Mouse (Mus musculus): ENCODE results near the gene Fkbp4. TPM values are rescaled to one million over a fixed set of nuclear protein-coding genes. Genes with fewer than 3 reads are reported as not detected.

The Fkbp4 gene
- polyA plus RNA-seq, 1 experiment from 2014 or later, result 339 TPM

DNA sequence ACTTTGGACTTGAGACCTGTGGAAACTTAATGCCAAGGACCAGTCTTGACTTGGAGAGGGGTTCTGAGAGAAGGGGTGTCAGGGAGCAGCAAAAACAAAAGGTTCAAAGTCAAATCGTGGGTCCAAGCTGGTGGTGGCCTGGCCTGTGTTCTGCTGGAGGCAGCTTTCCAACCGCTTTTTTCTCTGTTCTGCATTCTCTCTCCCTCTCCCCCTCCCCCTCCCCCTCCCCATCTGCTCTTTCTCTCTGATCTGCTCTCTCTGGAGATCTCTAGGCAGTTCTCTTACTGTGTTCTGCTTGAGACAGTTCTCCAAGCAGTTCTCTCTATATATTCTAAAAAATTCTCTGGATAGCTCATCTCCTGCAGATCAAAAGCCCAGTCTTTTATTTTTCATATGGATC is 21.8 kb upstream of the Fkbp4 start:
- H3K36me3 ChIP-seq, result no peaks in the 10 kb centered on the region
- no peaks in the 10 kb centered on the region for H3K4me1 ChIP-seq (replicated peaks)
- no peak overlapping the region for H3K9ac ChIP-seq
- no peak for ATAC-seq (ENCODE audit: low read depth)
- H3K27me3 ChIP-seq, result no peaks in the 10 kb centered on the region
- H3K4me2 ChIP-seq, result no peak overlapping the region
- H3K4me3 ChIP-seq, result no peak overlapping the region
- no peaks in the 10 kb centered on the region for H3K9me3 ChIP-seq
- H3K27ac ChIP-seq (replicated peaks), result no peak overlapping the region
- 32% methylated on average over 2 of the region's 2 CpGs for whole genome bisulfite sequencing

DNA sequence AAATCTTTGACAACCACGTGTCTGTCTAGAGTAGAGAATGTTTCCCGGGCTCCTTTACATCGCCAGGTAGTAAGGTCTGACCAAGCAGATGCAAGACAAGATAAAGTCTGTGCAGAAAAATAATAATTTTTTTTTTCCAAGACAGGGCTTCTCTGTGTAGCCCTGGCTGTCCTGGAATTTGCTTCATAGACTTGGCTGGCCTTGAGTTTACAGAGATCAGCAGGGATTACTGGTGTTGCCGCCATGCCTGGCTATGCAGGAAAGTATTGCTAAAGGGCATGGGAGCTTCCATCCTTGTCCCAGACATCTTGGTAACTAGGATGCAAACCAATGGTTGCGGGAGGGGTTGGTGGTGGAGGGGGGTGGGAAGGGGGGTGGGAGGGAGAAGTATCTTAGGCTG is 18.7 kb upstream of the Fkbp4 start:
- 86% methylated on average over 5 of the region's 5 CpGs for WGBS
- ATAC-seq (ENCODE audit: low read depth), result no peak
- no peak overlapping the region for H3K4me3 ChIP-seq

DNA sequence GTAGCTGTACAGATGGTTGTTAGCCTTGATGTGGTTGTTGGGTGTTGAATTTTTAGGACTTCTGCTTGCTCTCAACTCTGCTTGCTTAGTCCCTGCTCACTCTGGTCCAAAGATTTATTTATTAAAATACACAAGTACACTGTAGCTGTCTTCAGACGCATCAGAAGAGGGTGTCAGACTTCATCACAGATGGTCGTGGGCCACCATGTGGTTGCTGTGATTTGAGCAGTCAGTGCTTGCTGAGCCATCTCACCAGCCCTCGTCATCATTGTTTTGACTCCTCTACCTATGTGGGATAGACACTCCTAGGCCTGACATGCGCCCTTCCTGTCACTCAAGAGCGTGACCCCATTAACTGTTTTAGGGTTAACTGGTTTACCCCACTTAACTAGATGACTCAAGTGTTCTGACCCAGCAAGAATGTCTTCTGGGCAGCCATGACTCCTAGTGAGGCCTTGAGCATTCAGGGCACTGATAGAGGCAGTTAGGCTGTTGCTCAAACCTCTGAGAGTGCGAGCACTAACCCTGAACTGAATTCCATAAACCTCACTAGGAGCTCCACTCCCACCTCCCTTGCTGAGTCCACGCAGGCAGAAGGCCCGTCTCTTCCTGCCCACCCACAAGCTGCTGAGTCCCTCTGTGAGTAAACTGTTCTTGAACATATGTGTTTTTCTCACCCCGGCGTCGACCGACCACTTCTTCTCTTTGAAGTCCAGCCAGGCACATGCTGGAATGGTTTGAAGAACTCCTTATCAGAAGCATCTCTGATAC is 17.5 kb upstream of the Fkbp4 start:
- ATAC-seq (ENCODE audit: low read depth), result no peak
- Histone ChIP-seq H3K4me2 (no peak overlapping the region), H3K9ac (no peak overlapping the region), H3K9me3 (no peaks in the 10 kb centered on the region), H3K27me3 (no peaks in the 10 kb centered on the region), H3K4me3 (no peak overlapping the region), H3K36me3 (no peaks in the 10 kb centered on the region), H3K4me1 (replicated peaks) (no peaks in the 10 kb centered on the region), H3K27ac (replicated peaks) (no peak overlapping the region)
- WGBS, result 82% methylated on average over 12 of the region's 12 CpGs

More for the DNA sequence above, 18.7 kb upstream of the Fkbp4 start:
- H3K27ac ChIP-seq (replicated peaks), result no peak overlapping the region
- H3K27me3 ChIP-seq, result no peaks in the 10 kb centered on the region
- H3K4me1 ChIP-seq (replicated peaks), result no peaks in the 10 kb centered on the region
- H3K36me3 ChIP-seq, result no peaks in the 10 kb centered on the region
- no peak overlapping the region for H3K4me2 ChIP-seq
- H3K9ac ChIP-seq, result no peak overlapping the region
- no peaks in the 10 kb centered on the region for H3K9me3 ChIP-seq

DNA sequence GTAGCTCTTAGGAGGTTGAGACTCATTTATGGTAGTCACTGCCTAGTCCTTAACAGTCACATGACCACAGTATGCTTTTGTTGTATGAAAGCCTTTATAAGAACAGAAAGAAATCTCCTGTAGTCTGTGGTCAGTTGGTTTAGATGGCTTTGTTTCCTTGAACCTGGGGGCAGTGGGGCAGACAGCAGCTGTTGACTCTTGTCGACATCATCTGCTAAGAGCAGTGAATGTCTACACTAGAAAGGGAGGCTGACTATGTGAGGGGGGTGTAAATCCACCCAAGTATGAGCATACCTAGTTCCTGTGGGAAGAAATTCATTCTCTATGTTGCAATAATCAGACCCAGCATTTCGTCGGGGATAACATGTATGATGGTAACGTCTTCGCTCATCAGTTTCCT is 8.6 kb upstream of the Fkbp4 start:
- peaks cover 7% of the 10 kb centered on the region for H3K4me1 ChIP-seq (replicated peaks)
- 92% methylated on average over 5 of the region's 5 CpGs for WGBS
- no peak overlapping the region for H3K27ac ChIP-seq (replicated peaks)
- H3K9me3 ChIP-seq, result no peaks in the 10 kb centered on the region
- H3K27me3 ChIP-seq, result no peaks in the 10 kb centered on the region
- no peaks in the 10 kb centered on the region for H3K36me3 ChIP-seq
- H3K4me3 ChIP-seq, result no peak overlapping the region
- H3K4me2 ChIP-seq, result no peak overlapping the region
- ATAC-seq (ENCODE audit: low read depth), result no peak
- no peak overlapping the region for H3K9ac ChIP-seq

DNA sequence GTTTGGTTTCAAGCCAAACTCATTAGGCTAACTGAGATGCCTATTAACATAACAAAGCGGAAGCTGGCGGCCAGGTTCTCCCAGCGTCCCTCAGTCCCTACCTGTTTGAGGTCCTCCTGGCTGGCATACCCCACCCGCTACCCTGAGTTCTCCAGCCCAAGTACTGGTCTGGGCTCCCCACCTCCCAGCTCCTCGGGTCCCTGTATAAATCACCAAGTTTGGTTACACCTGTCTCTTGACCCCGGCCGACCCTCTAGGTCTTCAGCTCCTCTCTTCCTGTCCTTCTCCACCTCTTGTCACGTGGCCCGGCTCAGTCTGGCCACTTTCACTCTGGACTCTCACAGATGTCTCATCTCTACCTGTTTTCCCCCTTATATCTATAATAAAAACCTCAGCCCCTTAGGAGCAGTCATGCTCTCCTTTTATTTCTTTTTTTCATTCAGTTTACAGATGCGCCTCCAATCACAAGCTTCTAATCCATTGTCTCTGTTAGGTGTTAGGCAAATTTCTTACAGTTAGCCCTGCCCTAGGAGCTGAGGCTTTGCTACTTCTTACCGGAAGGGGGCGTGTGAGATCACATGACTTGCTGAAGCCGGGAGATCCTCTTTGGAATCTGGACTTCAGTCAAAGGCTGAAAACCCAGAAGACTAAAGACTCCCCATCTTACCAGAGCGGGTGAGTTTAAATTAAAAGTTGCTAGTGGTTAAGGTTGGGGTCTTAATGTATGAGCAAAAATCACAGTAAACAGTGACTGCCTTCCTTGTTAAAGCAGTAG is 7.5 kb upstream of the Fkbp4 start:
- Histone ChIP-seq H3K27ac (replicated peaks) (no peak overlapping the region), H3K9me3 (no peaks in the 10 kb centered on the region), H3K9ac (no peak overlapping the region), H3K4me1 (replicated peaks) (peaks cover 7% of the 10 kb centered on the region), H3K4me3 (peak overlapping the region; percentile 10; the same call in 1 of the 2 replicates), H3K36me3 (no peaks in the 10 kb centered on the region), H3K27me3 (no peaks in the 10 kb centered on the region), H3K4me2 (peak overlapping the region; percentile 40)
- peak; percentile 74 for ATAC-seq (ENCODE audit: low read depth)
- WGBS, result 13% methylated on average over 14 of the region's 14 CpGs

DNA sequence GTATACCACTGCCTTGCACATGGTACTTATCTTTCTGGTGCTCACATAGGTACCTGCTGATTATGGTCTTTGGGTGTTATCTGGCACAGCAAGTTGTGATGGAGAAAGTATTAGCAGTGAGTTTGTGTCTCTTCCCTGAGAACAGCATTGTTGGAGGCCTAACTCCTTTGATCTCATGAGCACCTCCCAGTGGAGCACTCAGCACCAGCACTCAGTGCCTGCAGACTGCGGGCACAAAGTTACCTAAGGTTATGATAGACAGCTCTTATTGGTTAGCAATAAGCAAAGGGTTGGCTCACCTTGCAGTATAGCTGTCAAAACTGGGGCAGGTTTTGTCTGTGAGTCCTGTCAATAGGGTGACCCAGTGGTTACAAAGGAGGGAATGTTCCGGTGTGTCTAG is 1.8 kb upstream of the Fkbp4 start:
- Histone ChIP-seq H3K9me3 (no peaks in the 10 kb centered on the region), H3K4me2 (no peak overlapping the region), H3K4me1 (replicated peaks) (peaks cover 30% of the 10 kb centered on the region), H3K4me3 (no peak overlapping the region), H3K36me3 (peaks cover 13% of the 10 kb centered on the region), H3K27me3 (no peaks in the 10 kb centered on the region; the same call in 1 of the 2 replicates), H3K27ac (replicated peaks) (no peak overlapping the region), H3K9ac (no peak overlapping the region)
- no peak for ATAC-seq (ENCODE audit: low read depth)
- WGBS, result 93% methylated on average over 2 of the region's 2 CpGs

DNA sequence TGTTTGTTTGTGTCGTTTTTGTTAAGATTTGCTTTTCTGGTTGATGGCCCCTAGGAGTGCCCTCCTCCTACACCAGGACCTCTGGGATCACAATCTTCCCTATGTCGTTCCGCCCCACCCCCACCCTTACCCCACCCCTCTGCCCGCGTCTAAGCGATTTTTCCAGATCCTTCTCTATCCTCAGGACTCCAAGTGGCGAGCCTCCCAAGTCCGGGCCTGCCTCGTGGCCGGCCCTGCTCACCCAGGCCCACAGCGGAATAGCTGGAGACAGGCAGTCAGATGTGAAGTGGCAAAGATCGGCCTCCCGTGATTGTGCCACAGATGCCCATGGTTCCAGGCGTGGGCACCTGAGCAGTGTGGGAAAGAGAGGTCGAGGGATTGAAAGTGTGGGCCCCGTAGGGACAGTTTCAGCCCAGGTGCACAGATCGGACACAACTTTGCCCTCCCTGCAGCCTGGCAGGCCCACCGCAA is 429 bp upstream of the Fkbp4 start:
- H3K9ac ChIP-seq, result peak overlapping the region; percentile 68
- peak overlapping the region; percentile 68 for H3K4me2 ChIP-seq
- H3K9me3 ChIP-seq, result no peaks in the 10 kb centered on the region
- H3K4me1 ChIP-seq (replicated peaks), result peaks cover 30% of the 10 kb centered on the region
- peak; percentile 52 for ATAC-seq (ENCODE audit: low read depth)
- H3K27ac ChIP-seq (replicated peaks), result peak overlapping the region; percentile 54
- WGBS, result 27% methylated on average over 18 of the region's 18 CpGs
- H3K36me3 ChIP-seq, result peaks cover 27% of the 10 kb centered on the region
- H3K4me3 ChIP-seq, result peak overlapping the region; percentile 99
- no peaks in the 10 kb centered on the region; the same call in 1 of the 2 replicates for H3K27me3 ChIP-seq

DNA sequence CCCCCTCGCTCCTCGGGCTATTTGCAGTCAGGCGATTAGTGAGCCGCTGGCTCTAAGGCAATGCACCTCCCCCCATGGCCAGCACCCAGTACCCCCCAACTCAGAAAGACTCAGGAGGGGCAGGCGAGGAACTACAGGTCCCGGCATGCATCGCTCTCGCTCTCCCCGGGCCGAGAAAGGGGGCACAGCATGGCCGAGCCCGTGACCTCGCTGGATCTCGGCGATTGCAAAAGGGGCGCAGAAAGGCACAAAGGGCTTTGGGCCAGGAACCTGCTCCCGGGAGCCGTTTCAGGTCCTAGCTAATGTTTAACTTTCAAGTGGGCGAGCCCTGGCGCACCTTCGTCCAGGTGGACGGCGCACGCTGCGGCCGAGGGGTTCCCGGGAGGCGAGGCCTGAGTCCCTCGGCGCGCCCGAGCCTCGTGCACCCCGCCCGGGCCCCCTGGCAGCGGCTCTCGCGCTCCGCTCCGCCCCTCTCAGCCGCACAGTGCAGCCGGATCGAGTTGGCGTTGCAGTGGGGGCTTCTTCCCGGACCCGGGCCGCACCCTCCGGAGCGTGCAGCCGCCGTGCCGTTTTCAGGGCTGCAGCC is 653 bp downstream of the Fkbp4 start:
- peak overlapping the region; percentile 94 for H3K27ac ChIP-seq (replicated peaks)
- peak overlapping the region; percentile 98 for H3K9ac ChIP-seq
- under 1% methylated on average over 52 of the region's 52 CpGs for WGBS
- peaks cover 37% of the 10 kb centered on the region for H3K36me3 ChIP-seq
- peak overlapping the region; percentile 68 for H3K4me2 ChIP-seq
- H3K9me3 ChIP-seq, result no peaks in the 10 kb centered on the region
- peak; percentile 79 for ATAC-seq (ENCODE audit: low read depth)
- no peaks in the 10 kb centered on the region; the same call in 1 of the 2 replicates for H3K27me3 ChIP-seq
- peaks cover 31% of the 10 kb centered on the region for H3K4me1 ChIP-seq (replicated peaks)
- peak overlapping the region; percentile 99 for H3K4me3 ChIP-seq

DNA sequence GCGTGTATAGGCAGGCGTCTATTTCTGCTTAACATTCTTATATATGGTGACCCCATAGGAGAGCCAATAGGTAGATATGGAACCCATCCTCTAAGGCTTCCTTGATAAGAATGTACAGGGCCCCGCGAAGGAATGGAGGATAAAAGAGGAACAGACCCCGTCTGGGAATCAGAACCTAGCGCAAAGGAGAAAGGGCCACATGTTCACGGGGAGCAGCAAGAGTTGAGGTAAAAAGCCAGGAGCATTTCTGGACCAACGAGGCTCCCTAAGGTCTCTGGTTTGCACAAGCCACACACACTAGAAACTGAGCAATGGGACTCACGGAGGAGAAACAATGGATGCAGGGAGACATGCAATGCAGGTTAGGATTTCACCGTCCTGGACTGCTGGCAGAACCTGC is 1.2 kb downstream of the Fkbp4 start:
- H3K9me3 ChIP-seq, result no peaks in the 10 kb centered on the region
- no peak for ATAC-seq (ENCODE audit: low read depth)
- peaks cover 43% of the 10 kb centered on the region for H3K36me3 ChIP-seq
- peak overlapping the region; percentile 99 for H3K4me3 ChIP-seq
- H3K4me2 ChIP-seq, result peak overlapping the region; percentile 68
- H3K4me1 ChIP-seq (replicated peaks), result peaks cover 37% of the 10 kb centered on the region
- WGBS, result 7% methylated on average over 10 of the region's 10 CpGs
- H3K27ac ChIP-seq (replicated peaks), result peak overlapping the region; percentile 94
- no peaks in the 10 kb centered on the region; the same call in 1 of the 2 replicates for H3K27me3 ChIP-seq
- H3K9ac ChIP-seq, result peak overlapping the region; percentile 98

DNA sequence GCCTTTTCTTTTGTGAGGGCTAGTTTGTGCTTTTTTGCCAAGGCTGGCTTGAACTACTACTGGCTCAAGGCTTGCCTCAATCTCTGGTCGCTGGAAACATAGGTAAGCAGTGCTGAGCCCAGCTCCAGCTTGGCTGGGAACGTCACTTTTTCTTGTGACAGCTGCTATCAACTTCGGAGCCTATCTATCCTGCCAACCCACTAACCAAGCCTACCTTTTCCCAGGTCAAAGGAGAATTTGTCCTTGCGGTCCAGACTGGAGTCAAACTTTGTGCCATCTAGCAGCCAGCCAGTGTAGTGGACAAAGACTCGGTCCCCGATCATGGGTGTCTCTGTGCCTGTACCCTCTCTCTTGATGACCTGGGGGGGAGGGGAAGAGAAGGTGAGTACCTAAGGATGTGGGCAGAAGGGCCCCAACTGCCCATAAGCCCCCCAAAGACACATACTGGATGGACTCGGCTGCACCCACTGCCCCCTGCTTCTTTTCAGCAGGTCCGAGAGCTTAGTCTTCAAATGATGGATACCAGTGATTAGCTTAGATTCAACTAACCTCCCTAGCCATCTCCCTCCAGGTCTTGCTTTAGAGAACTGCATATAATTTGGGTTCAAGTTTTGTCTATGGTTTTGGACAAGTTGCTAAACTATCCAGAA is 2.0 kb downstream of the Fkbp4 start:
- Histone ChIP-seq H3K4me2 (peak overlapping the region; percentile 68), H3K9me3 (no peaks in the 10 kb centered on the region), H3K9ac (peak overlapping the region; percentile 98), H3K36me3 (peaks cover 51% of the 10 kb centered on the region), H3K4me1 (replicated peaks) (peaks cover 40% of the 10 kb centered on the region), H3K27ac (replicated peaks) (no peak overlapping the region), H3K4me3 (peak overlapping the region; percentile 99), H3K27me3 (no peaks in the 10 kb centered on the region; the same call in 1 of the 2 replicates)
- ATAC-seq (ENCODE audit: low read depth), result no peak
- 91% methylated on average over 8 of the region's 8 CpGs for WGBS

DNA sequence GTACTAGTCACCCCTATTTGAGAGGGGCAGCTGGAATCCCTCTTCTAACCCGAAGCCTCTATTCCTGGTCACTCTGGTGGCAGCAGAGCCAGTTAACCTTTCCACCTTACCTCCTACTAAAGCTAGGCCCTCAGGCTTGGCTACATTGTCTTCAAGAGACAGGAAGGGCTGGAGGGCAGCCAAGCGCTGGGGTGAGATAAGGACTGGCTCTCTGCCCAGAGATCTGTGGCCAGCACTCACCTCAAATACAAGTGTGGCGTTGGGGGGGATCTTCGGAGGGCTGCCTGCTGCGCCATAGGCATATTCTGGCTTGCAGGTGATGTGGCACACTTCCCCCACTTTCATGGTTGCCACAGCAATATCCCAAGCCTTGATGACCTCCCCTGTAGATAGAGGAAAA is 3.0 kb downstream of the Fkbp4 start:
- WGBS, result 91% methylated on average over 5 of the region's 5 CpGs

More for the DNA sequence above, 3.0 kb downstream of the Fkbp4 start:
- Histone ChIP-seq H3K27ac (replicated peaks) (no peak overlapping the region; the same call in 1 of the 2 replicates), H3K9ac (no peak overlapping the region), H3K4me3 (peak overlapping the region; percentile 2; the same call in 1 of the 2 replicates), H3K27me3 (no peaks in the 10 kb centered on the region; the same call in 1 of the 2 replicates), H3K4me2 (no peak overlapping the region), H3K36me3 (peaks cover 61% of the 10 kb centered on the region), H3K4me1 (replicated peaks) (peaks cover 40% of the 10 kb centered on the region), H3K9me3 (no peaks in the 10 kb centered on the region)
- ATAC-seq (ENCODE audit: low read depth), result no peak

Measured in neural tube, embryonic 13.5 days (tissue).